ENCODE assay signal across 19 mouse cellular contexts in the genomic region with DNA sequence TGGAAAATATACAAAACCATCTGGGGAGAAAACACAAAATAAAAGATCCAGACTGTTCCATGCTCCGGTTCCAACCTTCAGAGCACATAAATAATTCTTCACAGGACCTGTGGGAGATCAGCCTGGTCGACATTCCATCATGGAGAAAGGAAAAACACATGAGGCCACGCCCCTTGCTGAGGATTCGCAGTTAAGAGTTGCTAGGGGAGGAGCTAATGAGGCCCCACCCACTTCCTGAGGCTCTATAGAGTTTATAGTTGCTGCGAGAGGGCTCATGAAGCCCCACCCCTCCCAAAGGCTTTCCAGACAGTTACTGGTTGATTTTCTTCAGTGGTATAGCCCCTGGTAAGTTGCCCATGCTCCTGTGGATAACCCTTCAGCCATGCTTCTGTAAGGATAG.
DNase-seq lines count a peak whose midpoint lies in the region; ATAC-seq and TF ChIP-seq lines count a peak whose summit lies in the region.
"Had no signal": no experiment of that assay in that cellular context is flagged by ENCODE, and none has a peak within 500 bp of the region (broad histone marks: within the 10 kb centered on the region; RNA-seq: fewer than 3 reads in every experiment).

No protein-coding gene starts in this region.

- peaks cover 12% of the 10 kb centered on the region for H3K4me1 ChIP-seq in limb, embryonic 14.5 days (ENCODE audit: control insufficient read depth, insufficient read depth, low read length)
- H3K4me1 ChIP-seq in limb, embryonic 10.5 days, result peaks cover 16% of the 10 kb centered on the region
- H3K4me1 ChIP-seq: forebrain, embryonic 13.5 days; midbrain, embryonic 12.5 days had no signal

- H3K27me3 ChIP-seq in limb, embryonic 14.5 days (ENCODE audit: control insufficient read depth, insufficient read depth, low read length), result no peaks in the 10 kb centered on the region
- H3K27me3 ChIP-seq in limb, embryonic 10.5 days (ENCODE audit: low read depth, poor library complexity, severe bottlenecking), result no peaks in the 10 kb centered on the region
- H3K27me3 ChIP-seq: embryonic facial prominence, embryonic 12.5 days; forebrain, embryonic 13.5 days; hindbrain, embryonic 12.5 days; limb, embryonic 12.5 days; midbrain, embryonic 12.5 days had no signal

- peak; percentile 37 for DNase-seq in embryo, embryonic 10.5 days (ENCODE audit: low spot score)
- DNase-seq in embryo, embryonic 9.5 days (ENCODE audit: extremely low spot score), result no peak
- peak; percentile 47 for DNase-seq in limb, embryonic 14.5 days (ENCODE audit: low spot score)
- DNase-seq in limb, embryonic 10.5 days (ENCODE audit: low spot score), result no peak
- DNase-seq in 3T3-L1 (ENCODE audit: low read depth, low spot score), result peak; percentile 45
- DNase-seq in R1 (ENCODE audit: low read depth, low spot score), result peak; percentile 94
- DNase-seq in cerebellum, adult 8-10 months, result no peak
- DNase-seq in cerebellum, postnatal 4 days (ENCODE audit: low spot score in 2 of 2), result no peak
- DNase-seq: cerebellum, adult 2 months; kidney, adult 8-10 months; lung, postnatal 4 days; thymus, adult 18-20 months had no signal

- no peak overlapping the region for H3K9ac ChIP-seq in limb, embryonic 14.5 days (ENCODE audit: low read depth, low read length, severe bottlenecking)
- H3K9ac ChIP-seq: embryonic facial prominence, embryonic 12.5 days; forebrain, embryonic 13.5 days; hindbrain, embryonic 12.5 days; limb, embryonic 12.5 days; midbrain, embryonic 12.5 days had no signal

- ATAC-seq in limb, embryonic 14.5 days (ENCODE audit: low FRiP score, low read depth), result peak; percentile 48; the same call in 1 of the 2 replicates
- ATAC-seq: forebrain, embryonic 13.5 days had no signal

- TF ChIP-seq POLR2A in limb, embryonic 14.5 days (IDR thresholded peaks at IDR 0.05; ENCODE audit: borderline replicate concordance, extremely low read depth, insufficient read depth, insufficient read length), result no peak

- H3K27ac ChIP-seq in limb, embryonic 14.5 days (replicated peaks; ENCODE audit: low read depth, low read length), result no peak overlapping the region
- H3K27ac ChIP-seq in limb, embryonic 10.5 days, result no peak overlapping the region
- H3K27ac ChIP-seq: embryonic facial prominence, embryonic 12.5 days; forebrain, embryonic 13.5 days; heart, embryonic 10.5 days; hindbrain, embryonic 12.5 days; limb, embryonic 12.5 days; midbrain, embryonic 12.5 days had no signal

- 51% methylated on average over 5 of the region's 5 CpGs for WGBS in limb, embryonic 14.5 days
- WGBS in limb, embryonic 10.5 days, result 73% methylated on average over 5 of the region's 5 CpGs

- H3K4me3 ChIP-seq in limb, embryonic 14.5 days (replicated peaks; ENCODE audit: low read length), result no peak overlapping the region
- H3K4me3 ChIP-seq in limb, embryonic 10.5 days, result no peak overlapping the region
- H3K4me3 ChIP-seq: embryonic facial prominence, embryonic 12.5 days; erythroblast, embryonic 14.5 days; forebrain, embryonic 13.5 days; heart, embryonic 10.5 days; hindbrain, embryonic 12.5 days; limb, embryonic 12.5 days; midbrain, embryonic 12.5 days had no signal

- no peaks in the 10 kb centered on the region for H3K9me3 ChIP-seq in limb, embryonic 14.5 days (ENCODE audit: control insufficient read depth, low read length)
- no peaks in the 10 kb centered on the region for H3K9me3 ChIP-seq in limb, embryonic 10.5 days (replicated peaks)
- H3K9me3 ChIP-seq: embryonic facial prominence, embryonic 12.5 days; forebrain, embryonic 13.5 days; heart, embryonic 10.5 days; hindbrain, embryonic 12.5 days; limb, embryonic 12.5 days; midbrain, embryonic 12.5 days had no signal

- no peaks in the 10 kb centered on the region for H3K36me3 ChIP-seq in limb, embryonic 14.5 days (ENCODE audit: control insufficient read depth, insufficient read depth, low read length)
- H3K36me3 ChIP-seq in limb, embryonic 10.5 days, result no peaks in the 10 kb centered on the region
- H3K36me3 ChIP-seq: embryonic facial prominence, embryonic 12.5 days; heart, embryonic 10.5 days; hindbrain, embryonic 12.5 days; limb, embryonic 12.5 days; midbrain, embryonic 12.5 days had no signal

- no peak overlapping the region for H3K4me2 ChIP-seq in limb, embryonic 14.5 days (replicated peaks; ENCODE audit: low read depth, low read length, severe bottlenecking)
- H3K4me2 ChIP-seq: embryonic facial prominence, embryonic 12.5 days; forebrain, embryonic 13.5 days; hindbrain, embryonic 12.5 days; limb, embryonic 12.5 days; midbrain, embryonic 12.5 days had no signal

Comparison
In these comparisons a context has a peak if more than half of its experiments do, and no peak if none do; other contexts are left out.
1. DNase-seq: peak in embryo, embryonic 10.5 days (single experiment), limb, embryonic 14.5 days (single experiment), 3T3-L1 (single experiment) and R1 (single experiment); none in embryo, embryonic 9.5 days (single experiment), limb, embryonic 10.5 days (single experiment), cerebellum, adult 8-10 months (single experiment) and cerebellum, postnatal 4 days (0 of 2).